Mouse (Mus musculus): ENCODE data around the gene Gabpb2.
"Not testable (repeated sequence)": the region's sequence is repeated elsewhere in the genome, so short reads cannot be mapped to it uniquely, and the experiment has no call there.

Gene Gabpb2

DNA sequence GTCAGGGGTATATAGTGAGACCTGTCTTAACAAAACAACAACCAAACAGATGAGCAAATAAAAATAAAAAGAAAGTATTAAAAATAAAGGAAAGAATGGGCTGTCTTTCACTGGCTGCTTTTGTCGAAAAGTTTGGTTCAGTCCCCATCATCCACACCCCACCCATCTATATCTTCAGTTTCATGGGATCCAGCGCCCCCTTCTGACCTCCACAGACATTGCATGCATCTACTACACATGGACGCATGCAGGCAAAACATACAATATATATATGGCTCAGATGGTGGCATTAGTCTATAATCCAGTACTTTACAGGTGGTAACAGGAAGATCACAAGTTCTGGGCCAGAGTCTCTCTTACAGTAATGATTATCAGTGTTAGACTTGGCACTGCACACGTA lies 63.8 kb downstream of the Gabpb2 start:
- peak; percentile 74 for DNase-seq

DNA sequence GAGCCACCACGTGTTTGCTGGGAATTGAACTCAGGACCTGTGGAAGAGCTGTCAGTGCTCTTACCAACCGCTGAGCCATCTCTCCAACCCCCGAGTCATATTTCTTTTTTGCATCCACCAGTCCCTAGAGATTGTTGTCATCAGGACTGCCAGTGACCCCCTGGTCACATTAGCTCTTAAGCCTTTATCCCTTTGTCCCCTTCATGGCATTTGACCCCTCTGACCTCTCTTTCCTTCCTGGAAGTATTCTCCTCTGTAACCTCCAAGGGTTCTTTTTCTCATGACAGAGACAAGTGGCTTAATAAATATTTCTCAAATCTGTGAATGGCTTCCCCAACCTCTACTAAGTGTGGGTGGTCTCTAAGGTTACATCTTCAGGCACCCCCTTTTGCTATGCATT lies 69.8 kb downstream of the Gabpb2 start:
- no peak for DNase-seq

DNA sequence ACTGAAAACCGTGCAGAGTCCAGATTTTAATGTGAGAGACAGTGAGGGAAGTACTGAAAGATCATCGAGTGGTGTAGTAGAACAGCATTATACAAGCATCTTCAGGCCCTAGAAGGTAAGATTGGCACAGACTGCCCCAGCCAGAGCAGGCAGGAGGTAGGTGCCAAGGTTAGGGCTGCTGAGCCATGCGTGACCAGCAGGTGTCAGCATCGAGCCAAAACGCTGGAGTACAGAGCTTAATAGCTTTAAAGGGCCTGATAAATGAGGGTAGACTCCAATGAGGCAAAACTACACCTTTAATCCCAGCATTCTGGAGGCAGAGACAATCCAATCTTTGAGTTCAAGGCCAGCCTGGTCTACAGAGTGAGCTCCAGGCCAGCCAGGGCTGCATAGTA lies 75.1 kb downstream of the Gabpb2 start:
- DNase-seq, result peak; percentile 94

DNA sequence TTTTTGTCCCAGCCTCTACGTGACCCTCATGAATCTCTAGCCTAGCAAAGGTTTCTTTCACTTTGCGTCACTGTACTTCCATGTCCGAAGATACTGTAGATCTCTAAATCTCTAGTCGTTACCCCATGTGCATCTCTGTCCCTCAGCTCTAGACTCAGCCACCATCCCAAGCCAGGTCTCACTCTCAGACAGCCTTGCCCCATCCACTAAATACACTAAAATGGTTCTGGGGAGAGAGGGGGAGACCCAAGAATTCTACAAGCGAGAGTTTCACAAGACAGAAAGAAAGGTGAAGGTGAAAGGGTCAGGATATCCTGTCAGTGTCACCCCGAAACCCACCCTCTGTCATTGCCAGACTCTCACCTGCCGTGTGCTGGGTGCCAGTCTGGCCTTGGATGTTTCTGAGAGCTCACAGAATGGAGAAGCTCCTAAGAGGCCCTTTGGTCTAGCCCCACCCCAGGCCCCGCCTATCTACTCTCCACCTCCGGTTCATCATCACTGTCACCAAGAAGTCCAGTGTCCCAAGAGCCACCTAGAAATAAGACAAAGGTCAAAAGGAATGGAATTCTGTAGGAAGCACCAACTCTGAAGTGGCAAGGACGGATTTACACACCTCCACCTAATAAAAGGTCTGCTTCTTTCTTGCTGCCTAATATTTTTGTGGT lies 75.6 kb downstream of the Gabpb2 start, which contains the start of gene Tnfaip8l2:
Tnfaip8l2 (minus strand) TSS at position 409 of the 665 bp plus-strand sequence.
- peak; percentile 80 for DNase-seq

- peak; percentile 61 for DNase-seq
Measured at GRCm38 (mm10) chr3:95141474-95141873, 76.2 kb downstream of the Gabpb2 start.

DNA sequence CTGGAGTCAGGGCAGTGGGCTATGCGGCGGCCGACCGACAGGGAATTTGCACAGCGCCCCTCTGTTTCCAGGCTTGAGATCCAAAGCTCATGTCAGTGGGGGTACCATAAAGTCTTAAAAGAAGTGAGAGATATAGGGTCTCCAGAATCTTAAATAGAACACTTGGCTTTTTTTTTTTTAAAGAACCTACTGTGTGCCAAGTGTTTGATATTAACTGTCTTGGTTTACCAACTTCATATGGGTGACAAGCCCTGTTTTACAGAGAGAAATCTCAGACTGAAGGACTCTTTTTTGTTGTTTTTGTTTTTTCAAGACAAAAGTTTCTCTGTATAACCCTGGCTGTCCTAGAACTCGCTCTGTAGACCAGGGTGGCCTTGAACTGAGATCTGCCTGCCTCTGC lies 76.9 kb downstream of the Gabpb2 start:
- no peak for DNase-seq

DNA sequence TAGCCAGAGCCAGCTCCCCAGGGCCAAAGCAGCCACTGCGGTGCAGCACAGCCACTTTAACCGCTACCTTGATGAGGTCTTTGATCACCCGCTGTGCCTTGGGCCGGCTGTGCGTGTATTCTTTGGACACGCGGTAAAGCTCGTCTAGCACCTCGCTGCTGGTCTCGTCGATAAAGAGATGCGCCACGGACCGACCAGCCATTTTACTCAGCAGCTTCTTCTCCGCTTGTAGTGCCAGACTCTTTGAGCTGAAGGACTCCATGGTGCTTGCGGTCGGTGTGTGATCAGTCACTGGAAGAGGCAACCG lies 77.5 kb downstream of the Gabpb2 start:
- no peak for DNase-seq

DNA sequence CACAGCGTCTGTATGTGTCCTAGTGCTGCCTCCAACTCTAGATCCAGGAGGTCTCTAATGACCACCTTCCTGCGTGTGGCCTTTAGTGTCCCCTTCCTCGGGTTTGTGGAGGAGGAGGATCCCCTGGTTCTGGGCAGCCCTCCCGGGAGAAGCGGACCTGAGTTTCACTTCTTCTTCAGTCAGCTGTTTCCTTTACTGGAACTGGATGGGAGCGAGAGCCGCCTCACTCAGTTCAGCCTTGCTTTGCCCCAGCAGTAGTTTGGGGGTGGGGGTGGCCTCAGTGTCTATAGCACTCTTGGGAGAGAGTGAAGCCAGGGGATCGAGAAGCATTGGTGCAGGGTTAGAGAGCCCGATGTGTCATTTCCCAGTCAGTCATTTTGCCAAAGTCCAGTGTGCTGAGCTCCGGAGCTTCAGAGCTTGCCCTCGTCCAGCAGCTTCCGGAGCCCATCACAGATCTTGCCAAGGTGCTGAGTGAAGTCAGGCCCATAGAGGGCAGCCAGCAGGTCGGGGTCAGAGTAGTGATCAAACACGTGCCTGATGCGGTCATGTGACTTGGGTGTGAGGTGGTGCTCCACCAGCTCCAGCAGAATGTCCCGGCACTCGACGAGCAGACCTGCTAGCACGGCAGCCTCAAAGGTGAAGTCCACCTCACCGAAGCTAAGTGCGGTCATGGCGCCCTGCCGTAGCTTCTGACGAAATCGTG lies 78.0 kb downstream of the Gabpb2 start:
- peak; percentile 32 for DNase-seq

DNA sequence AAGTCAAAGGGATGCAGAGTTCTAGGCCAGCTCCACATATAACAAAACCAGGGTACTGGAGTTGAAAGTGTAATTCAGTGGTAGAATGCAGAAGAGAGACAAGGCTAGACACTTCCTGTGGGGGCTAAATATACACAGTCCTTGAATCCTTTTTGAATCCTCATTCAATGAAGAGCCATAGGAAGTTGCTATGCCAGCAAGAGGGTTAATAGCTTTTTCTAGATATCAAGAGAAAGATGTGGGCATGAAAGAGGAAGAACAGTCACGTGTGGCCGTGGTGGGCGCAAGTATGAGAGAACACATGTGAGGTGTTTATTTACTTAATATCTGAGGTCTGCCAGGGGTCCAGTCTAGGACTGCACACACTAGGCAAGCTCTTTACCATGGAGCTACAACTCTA lies 81.4 kb downstream of the Gabpb2 start:
- DNase-seq, result peak; percentile 39

- peak; percentile 38 for DNase-seq
Measured at GRCm38 (mm10) chr3:95135433-95136052, 82.2 kb downstream of the Gabpb2 start.

DNA sequence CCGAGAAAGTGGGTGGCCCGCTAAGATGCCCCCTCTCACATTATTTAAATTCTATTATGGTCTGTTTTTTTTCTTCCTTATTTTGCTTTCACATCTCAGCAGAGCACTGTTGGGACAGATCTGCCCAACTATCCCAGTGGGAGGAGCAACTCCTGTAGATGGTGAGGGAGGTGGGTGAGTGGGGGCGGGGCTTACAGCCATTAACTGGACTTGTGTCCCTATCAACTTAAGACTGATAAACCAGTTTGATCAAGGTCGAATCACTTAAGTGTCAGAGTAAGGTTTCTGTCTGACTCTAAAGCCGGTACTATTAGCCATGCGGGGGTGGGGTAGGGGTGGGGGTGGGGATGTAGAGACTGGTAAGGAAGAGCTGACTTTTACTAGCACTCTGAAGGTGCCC lies 82.7 kb downstream of the Gabpb2 start:
- DNase-seq, result peak; percentile 87

DNA sequence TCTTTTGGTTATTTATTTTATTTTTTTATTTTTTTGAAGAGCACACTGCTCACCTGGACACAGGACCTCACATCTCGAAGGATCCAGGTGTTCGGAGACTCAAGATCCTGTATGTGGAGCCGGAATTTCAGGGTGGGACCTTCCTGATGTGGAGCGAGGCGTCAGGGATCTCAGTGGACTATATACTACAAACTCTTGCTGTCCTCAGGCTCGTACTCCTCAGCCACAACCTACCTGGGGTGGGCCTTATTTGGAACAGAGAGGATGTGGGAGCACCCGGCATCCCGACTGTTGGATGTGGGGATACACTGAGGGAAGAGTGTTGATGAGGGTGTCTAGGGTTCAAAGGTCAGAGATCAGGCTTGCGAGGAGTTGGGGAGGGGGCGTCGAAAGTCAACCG lies 83.6 kb downstream of the Gabpb2 start:
- not testable (repeated sequence) for DNase-seq

DNA sequence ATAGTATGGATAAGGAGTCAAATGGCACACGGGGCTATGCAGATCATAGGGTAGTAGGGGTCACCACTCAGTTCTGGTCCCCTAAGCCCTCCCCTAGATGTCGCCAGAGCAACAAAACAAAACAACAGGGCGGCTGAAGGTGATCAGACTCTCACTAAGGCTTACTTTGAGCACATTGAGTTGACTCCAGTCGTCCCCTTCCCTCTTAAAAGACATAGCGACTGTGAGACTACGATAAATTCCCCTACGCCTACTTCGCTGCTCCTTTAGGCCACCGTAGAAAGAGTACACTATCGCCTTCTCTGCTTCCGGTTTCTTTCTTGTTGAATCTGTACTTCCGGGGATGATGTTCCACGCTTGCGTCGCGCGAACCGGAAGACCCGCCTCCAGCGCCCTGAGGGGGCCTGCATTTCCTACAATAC lies 84.0 kb downstream of the Gabpb2 start, which contains the start of the genes Scnm1 and Lysmd1:
Scnm1 (minus strand) TSS at position 332 of the 422 bp plus-strand sequence.
Lysmd1 (plus strand) TSS at position 409 of the 422 bp plus-strand sequence.
- DNase-seq, result peak; percentile 96

GRCm38 (mm10) chr3:95133176-95133575 lies 84.5 kb downstream of the Gabpb2 start:
- DNase-seq, result no peak

GRCm38 (mm10) chr3:95132389-95132788 lies 85.3 kb downstream of the Gabpb2 start:
- DNase-seq, result not testable (repeated sequence)
